Mouse (Mus musculus) MEL (cell line): ENCODE data around the gene Immp2l. TPM values are rescaled to one million over a fixed set of nuclear protein-coding genes. Genes with fewer than 3 reads are reported as not detected.

Experiments
- DNase-seq: peaks from one replicate; pipeline ENCODE4 v3.0.0; 2011; ENCODE audit warnings: low read depth, low spot score
- H3K27ac ChIP-seq: 2 replicates; pipeline ENCODE4 v1.5.1; 2012; ENCODE audit warnings: low read depth, mild to moderate bottlenecking, control low read depth, low read length, moderate library complexity; ENCODE audit not compliant: control insufficient read depth
- H3K27me3 ChIP-seq, 2 experiments: fragments of 150-350 bp in 1 of 2; sonication (generic) in 1 of 2; 2 replicates each; pipeline ENCODE4 v1.6.1; 2012; ENCODE audit warnings: low read length in 2 of 2, mild to moderate bottlenecking in 2 of 2, improper control_type of control experiment in 1 of 2, moderate library complexity in 1 of 2; ENCODE audit not compliant: insufficient read depth in 2 of 2, control insufficient read depth in 1 of 2
- H3K36me3 ChIP-seq, 2 experiments: 2 replicates each; pipeline ENCODE4 v1.6.1; 2012 to 2014; ENCODE audit warnings: low read length in 2 of 2, improper control_type of control experiment in 1 of 2, inconsistent platforms in 1 of 2, mild to moderate bottlenecking in 1 of 2; ENCODE audit not compliant: insufficient read depth in 2 of 2, control insufficient read depth in 1 of 2
- H3K4me1 ChIP-seq, 2 experiments: fragments of 150-350 bp in 1 of 2; sonication (generic) in 1 of 2; 2 replicates each; pipeline ENCODE4 v1.6.1; 2012; ENCODE audit warnings: low read length in 2 of 2, improper control_type of control experiment in 1 of 2, mild to moderate bottlenecking in 1 of 2; ENCODE audit not compliant: insufficient read depth in 2 of 2, control insufficient read depth in 1 of 2
- H3K4me3 ChIP-seq, 2 experiments: fragments of 150-350 bp in 1 of 2; sonication (generic) in 1 of 2; 2 replicates each; pipeline ENCODE4 v1.5.1; 2012; ENCODE audit warnings: low read depth in 2 of 2, low read length in 2 of 2, mild to moderate bottlenecking in 2 of 2, moderate library complexity in 2 of 2, control low read depth in 1 of 2, improper control_type of control experiment in 1 of 2; ENCODE audit not compliant: control insufficient read depth in 1 of 2, insufficient read depth in 1 of 2
- H3K79me2 ChIP-seq: 2 replicates; pipeline ENCODE4 v1.6.1; 2012; ENCODE audit warnings: mild to moderate bottlenecking, low read length, moderate library complexity; ENCODE audit not compliant: control insufficient read depth, poor library complexity, insufficient read depth
- H3K9ac ChIP-seq: 2 replicates; pipeline ENCODE4 v1.6.1; 2012; ENCODE audit warnings: low read depth, mild to moderate bottlenecking, control low read depth, low read length, moderate library complexity; ENCODE audit not compliant: control insufficient read depth, poor library complexity, severe bottlenecking
- H3K9me3 ChIP-seq: fragments of 150-350 bp; sonication (generic); replicated peaks from 2 replicates; pipeline ENCODE4 v1.6.1; 2012; ENCODE audit warnings: mild to moderate bottlenecking, low read length, improper control_type of control experiment, moderate library complexity; ENCODE audit not compliant: insufficient read depth
- BHLHE40 ChIP-seq: IDR thresholded peaks from 2 replicates; pipeline ENCODE4 v1.6.1; 2012; ENCODE audit warnings: low read depth, mild to moderate bottlenecking, inconsistent platforms, low read length, improper control_type of control experiment, borderline replicate concordance
- CHD1 ChIP-seq: IDR thresholded peaks from 2 replicates; pipeline ENCODE4 v1.6.1; 2012; ENCODE audit warnings: low read depth, mild to moderate bottlenecking, inconsistent platforms, low read length, improper control_type of control experiment
- E2F4 ChIP-seq: IDR thresholded peaks from 2 replicates; pipeline ENCODE4 v1.6.1; 2011; ENCODE audit warnings: low read depth, low read length, improper control_type of control experiment, borderline replicate concordance
- ELF1 ChIP-seq: IDR thresholded peaks from 2 replicates; pipeline ENCODE4 v1.6.1; 2014; ENCODE audit warnings: low read depth, mild to moderate bottlenecking, inconsistent platforms, low read length, improper control_type of control experiment, moderate library complexity
- EP300 ChIP-seq, 2 experiments: IDR thresholded peaks; 2 replicates each; pipeline ENCODE4 v1.6.1; 2011; ENCODE audit warnings: improper control_type of control experiment in 2 of 2, low read length in 2 of 2, low read depth in 1 of 2, mild to moderate bottlenecking in 1 of 2
- ETS1 ChIP-seq: IDR thresholded peaks from 2 replicates; pipeline ENCODE4 v1.6.1; 2012; ENCODE audit warnings: low read depth, mild to moderate bottlenecking, inconsistent platforms, low read length, improper control_type of control experiment, moderate library complexity
- GABPA ChIP-seq: IDR thresholded peaks from 2 replicates; pipeline ENCODE4 v1.6.1; 2012; ENCODE audit warnings: low read depth, mild to moderate bottlenecking, inconsistent platforms, low read length, improper control_type of control experiment, moderate library complexity
- GATA1 ChIP-seq: IDR thresholded peaks from 2 replicates; pipeline ENCODE4 v1.6.1; 2011; ENCODE audit warnings: low read depth, low read length, improper control_type of control experiment
- JUND ChIP-seq: IDR thresholded peaks from 2 replicates; pipeline ENCODE4 v1.6.1; 2011; ENCODE audit warnings: low read depth, mild to moderate bottlenecking, improper control_type of control experiment, low read length
- MEF2A ChIP-seq: IDR thresholded peaks from 2 replicates; pipeline ENCODE4 v1.6.1; 2014; ENCODE audit warnings: low read depth, mild to moderate bottlenecking, inconsistent platforms, low read length, improper control_type of control experiment; ENCODE audit not compliant: poor library complexity, insufficient replicate concordance, severe bottlenecking; ENCODE audit errors: extremely low read depth
- MYB ChIP-seq: IDR thresholded peaks from 2 replicates; pipeline ENCODE4 v1.6.1; 2011; ENCODE audit warnings: mild to moderate bottlenecking, low read depth, low read length, improper control_type of control experiment
- NELFE ChIP-seq: IDR thresholded peaks from 2 replicates; pipeline ENCODE4 v1.6.1; 2011; ENCODE audit warnings: low read depth, low read length, improper control_type of control experiment
- POLR2AphosphoS2 ChIP-seq: IDR thresholded peaks from 2 replicates; pipeline ENCODE4 v1.6.1; 2011; ENCODE audit warnings: low read length, improper control_type of control experiment
- POLR2AphosphoS5 ChIP-seq: IDR thresholded peaks from 2 replicates; pipeline ENCODE4 v1.6.1; 2012; ENCODE audit warnings: low read depth, borderline replicate concordance, mild to moderate bottlenecking, inconsistent platforms, low read length, moderate library complexity, mixed read lengths
- RAD21 ChIP-seq: IDR thresholded peaks from 2 replicates; pipeline ENCODE4 v1.6.1; 2011; ENCODE audit warnings: mild to moderate bottlenecking, low read depth, low read length, improper control_type of control experiment
- RCOR1 ChIP-seq: IDR thresholded peaks from 2 replicates; pipeline ENCODE4 v1.6.1; 2012; ENCODE audit warnings: low read depth, mild to moderate bottlenecking, inconsistent platforms, low read length, improper control_type of control experiment
- SMC3 ChIP-seq: IDR thresholded peaks from 2 replicates; pipeline ENCODE4 v1.6.1; 2011; ENCODE audit warnings: low read depth, low read length, improper control_type of control experiment
- TAL1 ChIP-seq: IDR thresholded peaks from 2 replicates; pipeline ENCODE4 v1.6.1; 2012; ENCODE audit warnings: mild to moderate bottlenecking, inconsistent platforms, low read length, moderate library complexity, mixed read lengths
- TBP ChIP-seq: IDR thresholded peaks from 2 replicates; pipeline ENCODE4 v1.8.0; 2011; ENCODE audit warnings: low read depth, low read length, improper control_type of control experiment
- TCF12 ChIP-seq: IDR thresholded peaks from 2 replicates; pipeline ENCODE4 v1.6.1; 2014; ENCODE audit warnings: low read depth, mild to moderate bottlenecking, inconsistent platforms, low read length, improper control_type of control experiment, moderate library complexity
- UBTF ChIP-seq: IDR thresholded peaks from 2 replicates; pipeline ENCODE4 v1.6.1; 2012; ENCODE audit warnings: low read depth, mild to moderate bottlenecking, inconsistent platforms, low read length, improper control_type of control experiment, moderate library complexity, borderline replicate concordance; ENCODE audit not compliant: insufficient read depth
- USF1 ChIP-seq: IDR thresholded peaks from 2 replicates; pipeline ENCODE4 v1.6.1; 2014; ENCODE audit warnings: low read depth, mild to moderate bottlenecking, inconsistent platforms, low read length, improper control_type of control experiment, moderate library complexity
- ZNF384 ChIP-seq: IDR thresholded peaks from 2 replicates; pipeline ENCODE4 v1.6.1; 2012; ENCODE audit warnings: low read depth, mild to moderate bottlenecking, inconsistent platforms, low read length, improper control_type of control experiment
- polyA plus RNA-seq, 2 experiments: library from polyadenylated mRNA; stranded (reverse) in 1 of 2; unstranded in 1 of 2; fragments of >175 nt in 1 of 2; fragments of >200 nt in 1 of 2; gene quantifications; 2 replicates each; pipeline versions ENCODE4 v1.2.1 to v1.2.4; 2012; ENCODE audit warnings: low replicate concordance in 2 of 2, low read depth in 1 of 2; ENCODE audit not compliant: insufficient read length in 2 of 2, insufficient read depth in 1 of 2, missing spikeins in 1 of 2
- total RNA-seq: library from RNA; depleted of rRNA; stranded (reverse); fragments of 300-350 nt; gene quantifications from 2 replicates; pipeline ENCODE4 v1.2.3, GENCODE M21; 2012

The Immp2l gene
- total and polyA plus RNA-seq, 3 experiments, result 4.0 to 5.0 TPM; not detected in 1

GRCm38 (mm10) chr12:41259608-41260007 lies 235.7 kb downstream of the Immp2l start:
- no peak overlapping the region for H3K27ac ChIP-seq
- no peaks in the 10 kb centered on the region for H3K4me1 ChIP-seq
- no peak overlapping the region for H3K9ac ChIP-seq
- DNase-seq, result no peak
- no peak overlapping the region for H3K4me3 ChIP-seq
- no peaks in the 10 kb centered on the region for H3K27me3 ChIP-seq
- no peaks in the 10 kb centered on the region; a peak in 1 of 4 replicates for H3K36me3 ChIP-seq
- no peaks in the 10 kb centered on the region for H3K79me2 ChIP-seq
- TF ChIP-seq USF1 (no peak), GABPA (no peak), POLR2AphosphoS2 (no peak), MEF2A (no peak), TAL1 (no peak), ZNF384 (no peak), POLR2AphosphoS5 (no peak), MYB (no peak), UBTF (no peak), NELFE (no peak), JUND (no peak), CHD1 (no peak), ELF1 (no peak), E2F4 (no peak), TBP (no peak), SMC3 (no peak), TCF12 (no peak)
- H3K9me3 ChIP-seq, result no peaks in the 10 kb centered on the region

- TF ChIP-seq EP300 (IDR thresholded peaks at IDR 0.05; ENCODE audit: low read depth in 1 of 2, low read length in 2 of 2) (peak; percentile 80 to 85), TCF12 (peak; percentile 85), TAL1 (peak; percentile 70), POLR2AphosphoS5 (no peak), SMC3 (no peak), RCOR1 (no peak), GATA1 (peak; percentile 80), BHLHE40 (peak; percentile 4; the same call in 1 of the 2 replicates), RAD21 (no peak), ETS1 (peak; percentile 76)
- H3K4me3 ChIP-seq, result no peak overlapping the region
- H3K4me1 ChIP-seq, result peaks cover 7 to 19% of the 10 kb centered on the region in 2 experiments
- no peaks in the 10 kb centered on the region for H3K79me2 ChIP-seq
- H3K9ac ChIP-seq, result no peak overlapping the region
- peak overlapping the region; percentile 42 for H3K27ac ChIP-seq
- no peaks in the 10 kb centered on the region for H3K9me3 ChIP-seq
- peak; percentile 77 for DNase-seq
- H3K27me3 ChIP-seq, result no peaks in the 10 kb centered on the region
- H3K36me3 ChIP-seq, result peaks cover 0 to 22% of the 10 kb centered on the region in 2 experiments; a peak in 2 of 4 replicates
Measured at GRCm38 (mm10) chr12:41274136-41274535, 250.2 kb downstream of the Immp2l start.
